Mouse (Mus musculus): ENCODE data around the gene Gm28729.

- no peak for TF ChIP-seq POLR2A (IDR thresholded peaks at IDR 0.05; ENCODE audit: low read depth, low read length)
- TF ChIP-seq CTCF (IDR thresholded peaks at IDR 0.05; ENCODE audit: borderline replicate concordance, insufficient read depth, low read length): no peak
Observed at GRCm38 (mm10) chr9:96572754-96573153, 47.7 kb upstream of the Gm28729 start.
